Mouse (Mus musculus): ENCODE measurements around the gene Nfia. TPM values are rescaled to one million over a fixed set of nuclear protein-coding genes. Genes with fewer than 3 reads are reported as not detected.

Nfia gene
- total RNA-seq, 2 experiments from 2014 or later, result 97.1 to 99.7 TPM

DNA sequence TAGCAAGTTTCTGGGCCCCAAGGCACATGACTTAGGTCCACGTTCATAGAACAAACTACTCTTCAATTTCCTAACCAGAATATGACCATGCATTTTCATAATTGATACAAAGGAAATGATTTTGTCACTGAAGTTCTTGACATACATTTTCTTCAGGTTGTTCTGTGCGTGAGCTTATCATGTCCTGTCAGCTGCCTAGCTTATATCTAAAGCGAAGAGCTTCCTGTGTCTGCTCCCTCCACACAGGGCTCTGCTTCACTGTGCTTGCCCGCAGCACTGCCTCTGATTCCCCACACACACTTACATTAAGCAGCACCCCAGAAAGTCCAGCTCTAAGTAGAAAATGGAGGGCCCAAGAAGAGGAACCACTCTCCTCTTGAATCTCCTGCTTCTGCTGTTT, 310.0 kb downstream of the Nfia start:
- DNase-seq, result no peak
- intact Hi-C loops (cut with DNase I), result no loop called here

DNA sequence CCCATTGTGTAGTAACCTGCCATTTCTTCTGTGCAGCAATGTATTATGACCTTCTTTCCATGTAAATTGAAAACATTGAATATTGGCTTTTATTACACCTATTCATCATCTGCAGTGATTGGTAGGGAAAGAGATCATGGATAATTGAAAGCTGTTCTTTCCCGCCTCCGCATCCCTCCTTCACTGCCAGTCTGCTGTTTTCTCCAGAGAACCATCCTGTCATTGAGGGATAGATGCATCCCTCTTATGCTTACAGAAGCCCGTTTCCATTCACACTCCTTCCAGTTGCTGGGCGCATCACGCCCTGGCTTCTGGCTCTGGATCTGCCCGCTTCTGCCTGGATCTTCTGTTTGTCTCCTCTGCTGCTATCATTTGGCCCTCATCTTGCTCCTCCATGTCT, 312.5 kb downstream of the Nfia start:
- DNase-seq, result no peak
- intact Hi-C loops (cut with DNase I), result no loop called here

DNA sequence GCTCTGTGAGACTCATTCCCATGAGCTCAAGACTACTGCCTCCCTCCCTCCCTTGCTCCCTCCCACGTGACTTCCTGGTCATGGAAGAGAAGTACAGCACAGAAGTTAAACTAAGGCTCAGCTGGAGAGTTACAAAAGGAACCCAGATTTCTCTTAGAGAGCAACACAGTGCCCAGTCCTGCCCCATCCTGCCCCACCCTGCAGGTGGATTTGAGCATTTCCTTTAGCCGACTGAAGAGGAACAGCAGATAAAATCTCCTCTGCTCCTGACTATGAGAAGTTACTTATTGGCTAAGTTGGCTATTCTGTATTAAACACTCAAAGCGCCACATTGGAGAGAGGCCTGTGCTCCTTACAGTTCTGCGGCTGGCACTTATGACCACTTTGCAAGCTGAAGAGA, 314.4 kb downstream of the Nfia start:
- intact Hi-C loops (cut with DNase I), result no loop called here
- no peak for DNase-seq

DNA sequence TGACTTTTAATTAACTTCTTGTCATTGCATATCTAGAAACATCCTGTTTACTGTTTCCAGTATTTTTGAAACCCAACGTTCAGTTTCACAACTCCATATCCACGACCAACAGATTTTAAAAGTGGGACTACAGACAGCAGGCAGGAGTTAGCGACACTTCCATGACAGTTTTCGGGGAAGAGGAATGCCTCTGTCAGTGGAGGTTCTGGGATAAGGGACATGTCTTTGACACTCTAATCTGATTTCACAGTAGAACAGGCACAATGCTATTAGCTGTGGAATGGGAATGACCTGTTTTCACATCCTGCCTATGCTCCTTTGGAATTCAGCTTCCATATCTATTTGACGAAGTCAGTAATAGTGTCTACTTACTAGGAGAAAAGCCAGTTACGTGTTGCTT, 317.5 kb downstream of the Nfia start:
- DNase-seq, result no peak
- intact Hi-C loops (cut with DNase I), result no loop called here

DNA sequence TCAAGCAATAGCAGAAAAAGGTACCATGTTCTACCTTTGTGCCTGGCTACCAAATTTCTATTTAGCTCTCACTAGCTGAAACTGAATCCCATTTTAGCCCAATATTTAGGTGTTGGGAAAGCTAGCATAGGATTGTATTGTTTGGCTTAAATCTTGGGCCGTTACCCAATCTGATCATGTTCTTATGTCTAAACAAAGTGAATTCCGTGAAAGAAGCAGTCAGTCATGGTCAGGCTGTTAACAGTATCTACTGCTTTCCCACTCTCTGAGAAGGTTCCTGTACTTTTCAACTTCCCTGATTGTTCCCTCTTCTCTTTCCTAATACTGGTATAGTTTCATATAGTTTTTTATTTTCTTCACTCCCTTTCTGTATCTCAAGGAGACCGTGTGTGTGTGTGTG, 318.1 kb downstream of the Nfia start:
- intact Hi-C loops (cut with DNase I), result no loop called here
- DNase-seq, result no peak

DNA sequence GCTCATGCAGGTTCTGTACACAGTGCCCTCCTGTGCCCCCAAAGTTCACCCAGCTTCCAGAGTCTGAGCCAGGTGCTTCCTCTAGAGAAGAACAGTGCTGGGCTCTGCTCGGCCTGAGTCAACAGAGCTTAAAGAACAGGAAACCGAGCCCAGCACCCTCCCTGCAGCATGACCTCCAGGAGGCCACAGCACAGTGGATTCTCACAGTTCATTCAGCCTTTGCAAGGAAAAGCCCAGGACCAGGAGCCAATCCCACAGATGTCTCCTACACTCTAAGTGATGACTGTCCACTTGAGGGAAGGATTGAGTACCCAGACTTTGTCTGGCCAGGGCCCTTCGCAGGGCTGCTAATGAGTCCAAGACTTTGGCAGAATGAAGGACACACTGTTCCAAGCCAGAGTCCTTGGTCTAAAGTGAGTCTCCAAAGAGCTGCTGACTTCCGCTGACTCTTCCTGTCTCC, 318.9 kb downstream of the Nfia start:
- intact Hi-C loops (cut with DNase I), result no loop called here
- DNase-seq, result no peak

DNA sequence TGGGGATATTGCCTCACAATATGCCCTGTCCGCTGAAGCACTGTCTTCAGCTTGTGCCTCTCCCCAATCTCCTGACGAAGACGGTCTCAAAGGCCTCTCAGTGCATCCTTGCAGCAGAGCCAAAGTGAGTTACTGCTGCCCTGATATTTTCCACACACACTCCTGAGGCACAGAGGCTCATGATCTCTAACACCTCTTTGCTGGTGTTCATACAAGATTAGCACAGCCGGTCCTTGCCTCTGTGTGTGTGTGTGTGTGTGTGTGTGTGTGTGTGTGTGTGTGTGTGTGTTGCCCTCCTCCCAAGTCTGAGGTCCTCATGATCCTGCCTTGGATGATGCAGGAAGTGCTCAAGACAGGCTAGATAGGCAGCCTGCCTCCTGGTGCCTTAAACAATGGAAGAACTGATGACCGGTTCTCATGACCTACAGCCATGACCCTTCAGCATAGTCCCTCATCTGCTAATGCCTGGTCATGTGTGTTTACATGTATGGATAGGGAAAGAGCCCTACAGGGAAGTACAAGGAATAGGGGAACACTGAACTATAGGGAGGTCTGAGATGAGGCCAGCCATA, 319.5 kb downstream of the Nfia start:
- intact Hi-C loops (cut with DNase I), result no loop called here
- DNase-seq, result no peak

DNA sequence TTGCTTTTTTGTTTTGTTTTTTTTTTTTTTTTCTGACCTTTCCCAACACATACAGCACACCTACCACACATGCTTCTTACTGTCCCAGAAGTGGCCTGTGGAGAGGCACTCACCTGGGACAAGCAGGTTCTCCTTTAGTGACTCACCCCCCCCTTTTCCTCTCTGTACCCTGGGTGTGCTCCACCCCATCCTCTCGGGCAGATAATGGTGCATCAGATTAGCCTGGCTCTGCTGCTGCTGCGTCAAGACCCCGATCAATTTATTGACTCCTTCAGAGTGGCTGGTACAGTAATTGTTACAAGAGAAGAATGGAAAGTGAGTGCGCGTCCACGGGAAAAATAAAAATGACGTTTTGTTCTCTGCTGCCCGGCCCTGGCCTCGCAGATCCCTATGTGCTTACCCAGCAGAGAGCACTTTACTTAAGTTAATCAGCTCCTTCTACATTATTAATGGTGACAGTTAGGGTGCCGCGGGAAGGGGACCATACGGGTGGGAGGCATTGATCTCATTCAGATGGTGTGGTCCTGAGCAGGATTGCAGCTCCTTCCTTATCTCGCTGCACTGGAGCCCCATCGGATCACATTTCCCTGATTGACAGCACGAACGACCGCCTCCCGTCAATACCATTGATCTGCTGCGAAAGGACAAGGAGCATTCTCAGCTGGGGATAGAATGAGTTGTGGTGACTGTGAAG, 321.7 kb downstream of the Nfia start:
- DNase-seq, result no peak
- intact Hi-C loops (cut with DNase I), result no loop called here

DNA sequence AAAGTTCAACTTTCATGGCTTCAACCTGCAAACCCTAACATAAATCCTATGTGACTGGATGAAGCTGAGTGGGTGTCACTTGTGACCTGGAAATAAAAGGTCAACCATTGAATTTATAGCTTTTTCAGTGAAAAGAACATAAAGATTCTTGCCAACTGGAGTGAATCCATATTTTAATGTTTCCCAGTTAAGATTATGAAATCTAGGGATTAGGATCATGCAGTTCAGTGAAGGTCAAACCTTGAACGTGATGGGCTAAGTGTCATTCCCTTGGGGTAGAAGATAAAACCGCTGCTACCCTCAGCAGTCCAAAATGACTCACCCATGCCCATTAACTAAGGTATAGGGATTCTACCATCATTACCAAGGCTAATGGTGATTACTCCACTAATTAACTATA, 322.5 kb downstream of the Nfia start:
- DNase-seq, result no peak
- intact Hi-C loops (cut with DNase I), result no loop called here

DNA sequence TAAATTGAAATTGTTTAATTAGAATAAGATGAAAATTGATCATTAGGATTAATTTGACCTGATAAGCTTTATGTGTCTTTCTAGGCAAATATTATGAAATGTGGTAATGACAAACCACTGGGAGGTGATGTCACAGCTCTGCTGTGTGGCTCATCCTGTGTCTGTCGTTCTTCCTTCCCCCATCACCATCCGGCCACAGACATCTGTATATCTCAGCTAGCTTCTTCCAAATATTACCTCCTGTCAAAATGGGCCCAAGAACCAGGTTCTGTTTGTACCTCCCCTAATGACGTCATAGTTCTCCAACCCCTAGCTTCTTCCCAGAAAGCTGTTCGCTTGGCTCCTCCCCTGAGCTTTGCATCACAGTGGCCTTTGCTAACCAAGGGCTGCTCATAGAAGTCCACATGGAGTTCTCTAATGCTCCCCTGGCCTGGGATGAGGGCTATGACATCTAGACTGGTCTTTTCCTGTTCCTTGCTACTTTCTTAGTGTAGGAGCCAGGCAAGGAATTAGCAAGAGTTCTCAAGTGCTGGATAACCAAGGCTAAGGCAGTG, 324.6 kb downstream of the Nfia start:
- intact Hi-C loops (cut with DNase I), result no loop called here
- DNase-seq, result no peak

DNA sequence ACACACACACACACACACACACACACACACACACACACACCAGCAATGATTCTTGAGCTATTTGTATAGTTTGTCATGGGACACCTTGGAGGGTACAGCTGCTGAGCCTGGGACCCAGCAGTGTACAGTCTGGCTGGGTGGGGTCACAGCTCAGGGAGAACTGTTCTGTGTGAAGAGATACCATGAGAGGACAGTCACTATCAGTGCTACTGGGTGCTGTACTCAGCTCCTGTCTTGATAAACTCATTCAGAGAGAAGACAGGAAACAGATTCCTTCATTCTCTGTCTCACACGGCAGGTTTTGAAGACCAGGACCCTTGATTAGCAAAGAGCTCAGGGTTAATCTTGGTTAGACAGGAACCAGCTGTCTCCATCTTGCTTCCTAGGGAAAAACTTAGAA, 326.1 kb downstream of the Nfia start:
- intact Hi-C loops (cut with DNase I), result no loop called here
- no peak for DNase-seq

DNA sequence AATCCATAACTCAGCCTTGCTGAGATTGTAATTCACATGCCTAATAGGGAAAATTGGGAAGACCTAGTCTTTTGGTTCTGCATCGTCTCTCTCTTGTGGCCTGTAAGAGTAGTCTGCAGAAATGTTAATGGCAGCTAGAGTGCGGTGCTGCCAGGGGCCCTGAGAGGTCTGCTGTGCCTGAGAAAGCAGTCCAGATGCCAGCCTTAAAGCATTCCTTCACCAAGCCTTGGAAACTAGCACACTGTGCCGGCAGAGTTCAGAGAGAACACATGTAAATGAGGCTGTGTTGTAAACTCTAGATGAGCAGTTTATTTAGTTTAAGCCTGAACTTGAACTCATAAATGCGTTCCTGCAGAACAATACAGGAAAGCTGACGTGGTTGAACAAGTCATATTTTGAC, 326.9 kb downstream of the Nfia start:
- intact Hi-C loops (cut with DNase I), result no loop called here
- no peak for DNase-seq

DNA sequence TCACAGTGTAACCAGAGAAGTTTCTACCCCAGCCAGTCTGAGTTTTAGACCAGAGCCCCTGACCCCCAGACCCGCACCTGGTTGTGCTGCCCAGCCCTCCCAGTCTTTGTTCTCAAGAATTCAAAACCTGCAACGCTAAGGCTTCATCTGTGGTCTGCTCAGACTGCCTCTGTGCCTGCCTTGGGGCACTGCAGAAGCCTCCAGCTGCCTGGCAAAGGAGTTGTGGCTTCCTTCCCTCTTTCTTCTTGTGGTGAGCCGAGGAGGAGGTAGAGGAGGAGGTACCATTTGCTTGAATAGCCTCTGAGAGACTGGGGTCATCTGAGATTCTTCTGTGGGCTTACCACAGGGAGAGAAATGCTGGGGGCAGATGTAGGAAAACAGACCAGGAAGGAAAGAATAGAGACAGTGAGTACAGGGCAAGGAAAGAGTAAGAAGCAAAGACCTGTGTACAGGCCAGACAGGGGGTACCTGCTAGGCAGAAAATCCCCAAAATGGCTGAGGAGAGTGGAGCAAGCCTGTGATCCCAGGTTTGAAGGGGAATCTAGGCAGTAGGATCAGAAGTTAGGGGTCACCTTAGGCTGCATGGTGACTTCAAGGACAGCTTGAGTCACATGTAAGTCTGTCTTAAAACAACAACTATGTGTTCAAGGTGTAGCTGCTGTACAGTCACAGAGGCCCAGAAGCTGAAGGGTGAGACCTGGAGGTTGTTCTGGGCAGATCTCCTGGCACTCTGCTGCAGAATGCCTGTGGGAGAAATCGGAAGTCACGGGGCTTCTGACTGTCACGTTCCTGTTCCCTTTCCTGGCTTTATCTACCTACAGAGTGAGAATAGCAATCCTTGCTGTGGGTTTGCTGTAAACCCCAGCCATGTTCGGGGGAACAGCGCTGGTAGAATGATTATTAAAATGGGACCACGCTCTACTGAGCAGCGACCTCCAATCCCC, 328.9 kb downstream of the Nfia start:
- intact Hi-C loops (cut with DNase I), result loop anchor here (10.0 kb wide), 1 partner anchor 317 kb away; no protein-coding TSS in a partner anchor
- no peak for DNase-seq

DNA sequence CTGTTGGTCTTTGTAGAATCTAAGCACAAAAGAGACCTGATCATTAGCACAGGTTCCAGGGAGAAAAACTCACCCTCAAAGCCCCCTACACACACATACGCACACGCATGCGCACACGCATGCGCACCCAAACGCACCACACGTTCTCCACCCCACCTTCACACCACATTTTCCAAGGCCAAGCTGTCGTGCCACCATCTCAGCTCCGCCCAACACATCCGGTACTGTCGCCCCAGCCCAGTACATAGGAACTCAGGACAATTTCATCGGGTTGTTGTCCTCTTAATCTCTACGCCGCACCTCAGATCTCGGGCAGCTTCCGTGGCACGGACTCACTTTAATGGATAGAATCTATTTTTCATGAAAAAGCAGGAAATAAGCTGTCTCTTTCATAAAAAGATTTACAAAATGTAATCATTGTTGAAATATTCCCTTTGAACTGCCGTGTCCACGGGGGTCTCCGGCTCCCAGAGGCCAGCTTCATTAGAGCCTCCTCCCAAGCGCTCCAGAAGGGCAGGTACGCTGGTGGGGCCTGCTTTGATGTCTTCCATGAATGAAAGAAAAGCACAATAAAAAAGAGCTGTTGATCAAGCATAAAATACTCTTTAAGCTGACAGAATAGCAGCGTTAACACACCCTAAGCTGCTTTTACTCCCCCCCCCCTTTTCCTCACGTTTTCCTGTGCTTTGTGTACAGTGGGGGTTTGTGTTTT, 330.2 kb downstream of the Nfia start:
- intact Hi-C loops (cut with DNase I), result loop anchor here (10.0 kb wide), 1 partner anchor 318 kb away; no protein-coding TSS in a partner anchor
- DNase-seq, result no peak

DNA sequence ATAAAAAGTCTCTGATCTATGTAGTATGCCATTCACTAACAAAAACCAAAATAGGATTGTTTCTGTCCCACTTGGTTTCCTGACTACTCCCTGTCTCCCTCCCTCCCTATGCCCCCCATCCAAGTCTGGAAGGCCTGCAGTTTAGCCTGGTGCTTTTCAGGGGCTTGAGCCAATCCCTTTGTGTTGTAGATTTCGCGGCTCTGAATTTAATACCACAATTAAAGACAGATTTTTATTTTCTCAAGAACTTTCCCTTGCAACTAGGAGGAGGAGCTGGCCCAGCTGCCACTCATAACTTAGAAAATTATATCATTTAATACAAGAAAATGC, 330.8 kb downstream of the Nfia start:
- intact Hi-C loops (cut with DNase I), result loop anchor here (10.0 kb wide), 1 partner anchor 319 kb away; no protein-coding TSS in a partner anchor
- no peak for DNase-seq

DNA sequence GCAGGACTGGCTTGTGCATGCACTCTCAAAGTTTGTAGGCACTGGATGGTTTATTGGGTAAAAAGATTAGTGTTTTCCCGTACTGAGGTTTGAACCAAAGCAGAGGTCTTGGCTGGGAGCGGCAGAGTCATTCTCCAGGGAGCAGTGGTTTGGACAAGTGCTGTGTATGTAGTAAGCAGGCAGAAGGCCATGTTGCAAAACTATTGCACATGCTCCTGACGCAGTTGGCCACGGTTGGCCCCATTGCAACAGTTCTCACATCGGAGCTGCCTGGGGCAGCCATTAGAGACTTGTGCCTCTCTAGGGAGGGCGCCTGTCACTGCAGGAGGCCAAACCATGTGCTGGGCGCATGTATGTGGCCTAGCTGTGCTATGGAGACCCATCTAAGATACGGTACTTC, 331.6 kb downstream of the Nfia start:
- no peak for DNase-seq
- intact Hi-C loops (cut with DNase I), result loop anchor here (10.0 kb wide), 1 partner anchor 319 kb away; no protein-coding TSS in a partner anchor

DNA sequence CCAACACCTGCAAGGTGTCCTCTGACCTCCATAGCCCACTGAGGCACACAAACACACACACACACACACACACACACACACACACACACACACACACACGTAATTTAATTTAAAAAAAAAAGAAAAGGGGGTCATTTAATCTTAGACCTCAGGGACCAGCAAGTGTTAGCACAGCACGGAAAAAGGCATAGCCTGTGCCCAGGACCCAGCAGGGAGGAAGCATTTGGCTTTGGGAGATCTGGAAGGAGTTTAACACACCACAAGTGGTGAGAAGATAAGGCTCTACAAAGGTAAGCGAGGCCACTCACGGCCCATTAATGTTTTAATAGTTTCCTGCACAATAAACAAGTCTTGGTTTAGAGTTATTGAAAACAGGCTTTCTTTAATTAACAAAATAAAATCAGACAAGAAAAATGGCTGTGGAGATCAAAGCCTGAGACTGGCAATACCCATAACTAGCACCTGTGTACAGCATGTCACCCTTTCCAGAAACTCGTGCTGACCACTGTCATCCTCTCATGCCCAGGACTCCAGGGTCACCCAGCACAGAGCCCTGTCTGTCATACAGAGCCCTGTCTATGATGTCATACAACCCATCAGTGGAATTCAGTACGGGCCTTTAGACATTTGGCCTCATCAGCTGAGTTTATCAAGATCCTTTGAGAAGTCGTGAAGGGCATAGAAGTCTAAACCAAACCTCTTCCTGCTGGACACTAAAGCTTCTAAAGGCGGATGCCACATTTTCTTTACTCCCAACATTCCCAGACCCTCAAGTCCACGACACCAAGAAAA, 332.6 kb downstream of the Nfia start:
- intact Hi-C loops (cut with DNase I), result loop anchor here (10.0 kb wide), 1 partner anchor 320 kb away; no protein-coding TSS in a partner anchor
- no peak for DNase-seq

DNA sequence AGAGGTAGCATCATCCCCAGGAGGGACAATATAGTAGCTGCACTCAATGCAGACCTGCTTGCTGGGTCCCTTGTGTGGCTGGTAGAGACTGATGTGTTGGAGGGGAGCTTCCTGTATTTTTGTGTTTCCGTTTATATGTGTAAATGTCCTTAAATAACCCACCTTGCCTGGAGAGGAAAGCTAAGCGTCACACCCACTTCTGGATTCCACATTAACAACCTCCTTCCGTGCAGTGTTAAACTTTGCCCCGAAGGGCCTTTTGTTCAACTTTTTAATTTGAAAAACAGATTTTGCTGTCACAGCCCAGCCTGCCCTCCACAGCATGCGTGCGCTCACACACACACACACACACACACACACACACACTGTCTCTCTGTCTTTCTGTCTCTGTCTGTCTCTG, 333.4 kb downstream of the Nfia start:
- DNase-seq, result no peak

DNA sequence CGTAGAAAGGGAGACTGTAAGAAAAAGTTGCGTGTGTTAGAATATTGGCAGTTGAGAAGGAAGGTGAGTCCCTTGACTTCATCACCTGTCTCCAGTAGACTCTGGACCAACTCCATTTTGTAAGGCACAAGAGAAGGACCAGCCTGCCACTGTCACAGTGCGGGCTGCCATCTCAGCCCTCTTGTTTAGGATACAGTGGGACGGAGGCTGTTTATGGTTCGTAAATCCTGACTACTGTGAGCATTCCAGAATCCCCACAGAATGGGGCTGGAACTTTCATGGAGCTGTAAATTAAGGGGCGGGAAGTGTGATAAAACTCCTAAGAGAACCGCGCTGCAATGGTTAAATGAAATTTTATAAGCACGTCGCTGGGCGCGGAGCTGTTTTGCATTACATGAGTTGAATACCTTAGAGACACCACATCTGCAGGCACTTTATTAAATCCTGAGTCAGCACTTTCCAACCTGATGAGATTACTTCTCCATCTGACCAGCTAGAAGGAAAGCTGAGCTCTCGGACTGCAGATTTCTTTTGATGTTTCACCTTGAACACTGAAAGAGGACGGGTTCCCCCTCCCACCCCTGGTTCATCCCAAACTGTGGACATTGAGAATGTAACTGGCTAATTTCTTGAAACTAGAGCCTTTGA, 334.0 kb downstream of the Nfia start:
- intact Hi-C loops (cut with DNase I), result loop anchor here (10.0 kb wide), 1 partner anchor 322 kb away; no protein-coding TSS in a partner anchor
- DNase-seq, result no peak

More for the DNA sequence above, 333.4 kb downstream of the Nfia start:
- intact Hi-C loops (cut with DNase I), result loop anchor here (10.0 kb wide), 1 partner anchor 321 kb away; no protein-coding TSS in a partner anchor
